Mouse (Mus musculus) heart, embryonic 13.5 days (tissue): Measurements from ENCODE around the gene Olfr1026. TPM values are rescaled to one million over a fixed set of nuclear protein-coding genes. Genes with fewer than 3 reads are reported as not detected.

Experiments
- ATAC-seq: fragments of 200-750 bp; cut with Nextera tagmentation; 2 replicates; pipeline ENCODE4 v1.8.0; 2017; ENCODE audit warnings: moderate TSS enrichment; ENCODE audit not compliant: insufficient number of reproducible peaks, low FRiP score, low TSS enrichment; ENCODE audit errors: extremely low read depth
- H3K27ac ChIP-seq: fragments of 300-500 bp; sonication (generic); replicated peaks from 2 replicates; pipeline ENCODE4 v1.5.1; 2015; ENCODE audit warnings: moderate library complexity, mild to moderate bottlenecking, inconsistent platforms
- H3K27me3 ChIP-seq: fragments of 300-500 bp; sonication (generic); replicated peaks from 2 replicates; pipeline ENCODE4 v1.6.1; 2015; ENCODE audit warnings: mild to moderate bottlenecking, inconsistent platforms
- H3K36me3 ChIP-seq: fragments of 300-500 bp; sonication (generic); 2 replicates; pipeline ENCODE4 v1.6.1; 2015; ENCODE audit warnings: mild to moderate bottlenecking, inconsistent platforms
- H3K4me1 ChIP-seq: fragments of 300-500 bp; sonication (generic); 2 replicates; pipeline ENCODE4 v1.6.1; 2015; ENCODE audit warnings: inconsistent platforms
- H3K4me2 ChIP-seq: fragments of 300-500 bp; sonication (generic); 2 replicates; pipeline ENCODE4 v1.6.1; 2015; ENCODE audit warnings: inconsistent platforms, mild to moderate bottlenecking, moderate library complexity
- H3K4me3 ChIP-seq: fragments of 300-500 bp; sonication (generic); 2 replicates; pipeline ENCODE4 v1.5.1; 2015; ENCODE audit warnings: moderate library complexity, mild to moderate bottlenecking, inconsistent platforms
- H3K9ac ChIP-seq: fragments of 300-500 bp; sonication (generic); 2 replicates; pipeline ENCODE4 v1.6.1; 2015; ENCODE audit warnings: inconsistent platforms, mild to moderate bottlenecking, moderate library complexity
- H3K9me3 ChIP-seq: fragments of 300-500 bp; sonication (generic); 2 replicates; pipeline ENCODE4 v1.6.1; 2016; ENCODE audit warnings: inconsistent platforms
- WGBS: fragments of 180-500 bp; shearing (Covaris S2); methylation state at CpG from one replicate; pipeline ENCODE4 v1.1.7; 2015; ENCODE audit warnings: mixed read lengths; 5-methylcytosine and 5-hydroxymethylcytosine counted together
- polyA plus RNA-seq: library from polyadenylated mRNA; unstranded; fragments of >200 nt; fragmentation: Nextera tagmentation; extraction: Ambion mirVana; gene quantifications from 2 replicates; pipeline ENCODE4 v1.2.1, GENCODE M21; 2015

Gene Olfr1026
- polyA plus RNA-seq: not detected in 2 replicates

DNA sequence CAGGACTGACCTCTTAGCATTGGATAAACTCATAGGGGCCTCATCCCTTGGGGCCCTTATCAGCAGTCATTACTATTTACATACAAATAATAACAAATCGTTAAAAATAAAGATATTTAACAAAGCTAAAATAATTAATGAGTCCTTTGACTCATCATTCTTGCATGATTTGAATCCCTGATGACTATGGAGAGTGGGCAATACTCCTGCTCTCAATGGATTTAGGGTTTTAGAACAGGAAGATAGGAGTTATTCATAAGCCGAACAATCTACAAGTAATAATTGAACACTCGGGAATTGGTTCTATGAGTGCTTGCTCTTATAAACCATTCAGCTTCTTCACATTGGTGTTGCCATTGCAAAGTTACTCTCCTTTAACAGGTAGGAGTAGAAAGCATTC, at the start of gene Olfr1026:
Gene Olfr1026, plus strand, starts transcription at position 301 of the 400 bp plus-strand sequence.
- Histone ChIP-seq H3K9me3 (no peaks in the 10 kb centered on the region), H3K4me1 (no peaks in the 10 kb centered on the region), H3K27me3 (no peaks in the 10 kb centered on the region), H3K9ac (no peak within 1 kb of the TSS), H3K36me3 (no peaks in the 10 kb centered on the region), H3K4me2 (no peak within 1 kb of the TSS), H3K27ac (no peak within 1 kb of the TSS), H3K4me3 (no peak within 1 kb of the TSS)
- ATAC-seq: no peak
- 69% methylated on average over 3 of the region's 3 CpGs for WGBS

DNA sequence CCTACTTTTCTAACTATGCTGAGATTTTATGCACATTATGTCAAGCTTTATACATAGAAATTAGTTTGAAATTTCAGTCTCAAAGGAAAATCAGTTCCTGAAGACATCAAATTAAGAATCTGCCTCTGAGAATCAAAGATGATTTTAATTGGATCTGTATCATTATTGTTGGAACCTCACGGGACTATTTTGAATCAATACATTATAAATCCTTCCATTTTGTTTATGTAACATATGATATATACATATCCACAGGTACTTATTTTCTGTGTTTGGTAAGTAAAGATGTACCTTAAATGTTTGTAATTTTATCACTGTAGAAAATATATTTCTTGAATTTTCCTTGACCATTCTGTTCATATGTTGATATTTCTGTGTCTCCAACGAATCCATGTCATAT, 36.0 kb upstream of the Olfr1026 start, which contains the start of gene Olfr1023:
Gene Olfr1023, plus strand, starts transcription at position 301 of the 400 bp plus-strand sequence.
- Histone ChIP-seq H3K9ac (no peak within 1 kb of the TSS), H3K36me3 (no peaks in the 10 kb centered on the region), H3K27me3 (no peaks in the 10 kb centered on the region), H3K9me3 (no peaks in the 10 kb centered on the region), H3K4me2 (no peak within 1 kb of the TSS), H3K27ac (no peak within 1 kb of the TSS), H3K4me3 (no peak within 1 kb of the TSS), H3K4me1 (no peaks in the 10 kb centered on the region)
- ATAC-seq: no peak
- 50% methylated on average over 2 of the region's 2 CpGs for WGBS

GRCm38 (mm10) chr2:85904952-85905351, 16.4 kb upstream of the Olfr1026 start, which contains the start of gene Olfr1024:
Gene Olfr1024, minus strand, starts transcription at chr2:85905052.
- Histone ChIP-seq H3K36me3 (no peaks in the 10 kb centered on the region), H3K9me3 (peaks cover 4% of the 10 kb centered on the region; the same call in 1 of the 2 replicates), H3K27ac (no peak within 1 kb of the TSS), H3K4me3 (no peak within 1 kb of the TSS), H3K27me3 (no peaks in the 10 kb centered on the region), H3K4me1 (no peaks in the 10 kb centered on the region), H3K9ac (no peak within 1 kb of the TSS), H3K4me2 (no peak within 1 kb of the TSS)
- WGBS: 77% methylated on average over 3 of the region's 3 CpGs
- no peak for ATAC-seq

GRCm38 (mm10) chr2:85913197-85913596, 8.2 kb upstream of the Olfr1026 start:
- H3K4me1 ChIP-seq: no peaks in the 10 kb centered on the region
- H3K27me3 ChIP-seq: no peaks in the 10 kb centered on the region
- H3K36me3 ChIP-seq: no peaks in the 10 kb centered on the region
- no peak overlapping the region for H3K27ac ChIP-seq
- ATAC-seq: no peak
- H3K4me2 ChIP-seq: no peak overlapping the region
- no peak overlapping the region for H3K4me3 ChIP-seq
- H3K9ac ChIP-seq: no peak overlapping the region
- no peaks in the 10 kb centered on the region for H3K9me3 ChIP-seq

DNA sequence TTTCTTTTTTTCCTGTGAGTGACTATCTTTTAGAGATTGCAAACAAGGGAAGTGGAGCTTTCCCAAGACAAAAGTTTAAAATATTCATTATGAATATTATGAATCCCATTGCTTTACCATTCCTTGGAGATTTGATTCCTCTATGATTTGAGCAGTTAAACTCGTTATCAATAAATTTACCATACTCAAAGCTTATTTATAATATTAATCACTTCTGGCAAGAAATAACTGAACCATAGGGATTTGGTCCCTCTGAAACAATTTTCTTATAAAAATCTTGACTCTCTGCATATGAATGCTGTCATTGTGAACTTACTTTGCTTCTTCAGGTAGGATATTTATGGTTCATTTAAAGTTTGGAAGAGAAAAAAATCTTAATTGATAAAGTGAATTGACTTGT, 6.5 kb upstream of the Olfr1026 start, which contains the start of gene Olfr1025-ps1:
Gene Olfr1025-ps1, plus strand, starts transcription at position 301 of the 400 bp plus-strand sequence.
- Histone ChIP-seq H3K4me3 (no peak within 1 kb of the TSS), H3K9ac (no peak within 1 kb of the TSS), H3K36me3 (no peaks in the 10 kb centered on the region), H3K27me3 (no peaks in the 10 kb centered on the region), H3K4me1 (no peaks in the 10 kb centered on the region), H3K9me3 (no peaks in the 10 kb centered on the region), H3K27ac (no peak within 1 kb of the TSS), H3K4me2 (no peak within 1 kb of the TSS)
- no peak for ATAC-seq
- WGBS: 50% methylated on average over 1 of the region's 1 CpGs

GRCm38 (mm10) chr2:85950137-85950536, 28.8 kb downstream of the Olfr1026 start, which contains the start of gene Olfr1028:
Gene Olfr1028, plus strand, starts transcription at chr2:85950437.
- no peaks in the 10 kb centered on the region for H3K27me3 ChIP-seq
- H3K9ac ChIP-seq: no peak within 1 kb of the TSS
- H3K4me3 ChIP-seq: no peak within 1 kb of the TSS
- H3K4me2 ChIP-seq: no peak within 1 kb of the TSS
- H3K9me3 ChIP-seq: no peaks in the 10 kb centered on the region
- no peaks in the 10 kb centered on the region for H3K4me1 ChIP-seq
- H3K27ac ChIP-seq: no peak within 1 kb of the TSS
- H3K36me3 ChIP-seq: no peaks in the 10 kb centered on the region
- no peak for ATAC-seq
- WGBS: 66% methylated on average over 1 of the region's 1 CpGs

DNA sequence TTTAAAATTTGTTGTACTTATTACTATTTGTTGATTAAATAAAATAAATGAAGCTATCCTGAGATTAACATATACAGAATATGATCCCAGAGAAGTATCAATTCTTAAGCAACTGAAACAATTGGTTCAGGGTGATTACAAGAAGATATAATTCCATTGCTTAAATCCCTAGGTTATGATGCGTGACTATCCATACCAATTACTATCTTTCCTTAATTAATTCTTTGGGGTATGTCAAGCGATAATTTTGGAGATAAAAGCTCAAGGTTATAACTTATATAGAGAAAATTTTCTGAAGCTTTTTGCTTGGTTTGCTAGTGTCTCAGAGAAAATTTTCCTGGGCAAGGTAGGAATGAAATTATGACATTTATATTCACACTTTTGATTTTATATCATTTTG, 52.2 kb downstream of the Olfr1026 start, which contains the start of gene Olfr1029:
Gene Olfr1029, plus strand, starts transcription at position 301 of the 400 bp plus-strand sequence.
- Histone ChIP-seq H3K27ac (no peak within 1 kb of the TSS), H3K9ac (no peak within 1 kb of the TSS), H3K4me3 (no peak within 1 kb of the TSS), H3K27me3 (no peaks in the 10 kb centered on the region), H3K4me1 (no peaks in the 10 kb centered on the region), H3K4me2 (no peak within 1 kb of the TSS), H3K9me3 (no peaks in the 10 kb centered on the region), H3K36me3 (no peaks in the 10 kb centered on the region)
- WGBS: 71% methylated on average over 2 of the region's 2 CpGs
- ATAC-seq: no peak

Other genes starting within 250 kb of the Olfr1026 start
- gene Olfr1006, start 242.8 kb upstream of the Olfr1026 start, polyA plus RNA-seq: not detected in 2 replicates
- gene Olfr1008, start 232.1 kb upstream of the Olfr1026 start, polyA plus RNA-seq: not detected in 2 replicates
- not detected in 2 replicates for gene Olfr1009, start 206.1 kb upstream of the Olfr1026 start, polyA plus RNA-seq
- gene Olfr1012, start 158.8 kb upstream of the Olfr1026 start, polyA plus RNA-seq: not detected in 2 replicates
- not detected in 2 replicates for gene Olfr1013, start 154.5 kb upstream of the Olfr1026 start, polyA plus RNA-seq
- gene Olfr1014, start 148.8 kb upstream of the Olfr1026 start, polyA plus RNA-seq: not detected in 2 replicates
- gene Olfr1015, start 139.5 kb upstream of the Olfr1026 start, polyA plus RNA-seq: not detected in 2 replicates
- gene Olfr1016, start 119.0 kb upstream of the Olfr1026 start, polyA plus RNA-seq: not detected in 2 replicates
- not detected in 2 replicates for gene Olfr1018, start 103.1 kb upstream of the Olfr1026 start, polyA plus RNA-seq
- gene Olfr1019, start 76.1 kb upstream of the Olfr1026 start, polyA plus RNA-seq: not detected in 2 replicates
- not detected in 2 replicates for gene Olfr1020, start 74.5 kb upstream of the Olfr1026 start, polyA plus RNA-seq
- gene Olfr1022, start 53.0 kb upstream of the Olfr1026 start, polyA plus RNA-seq: not detected in 2 replicates
- gene Olfr1023, start 35.9 kb upstream of the Olfr1026 start, polyA plus RNA-seq: not detected in 2 replicates
- not detected in 2 replicates for gene Olfr1024, start 16.5 kb upstream of the Olfr1026 start, polyA plus RNA-seq
- not detected in 2 replicates for gene Olfr1025-ps1, start 6.4 kb upstream of the Olfr1026 start, polyA plus RNA-seq
- not detected in 2 replicates for gene Olfr1028, start 28.9 kb downstream of the Olfr1026 start, polyA plus RNA-seq
- gene Olfr1029, start 52.3 kb downstream of the Olfr1026 start, polyA plus RNA-seq: not detected in 2 replicates
- not detected in 2 replicates for gene Olfr1030, start 57.7 kb downstream of the Olfr1026 start, polyA plus RNA-seq
- gene Olfr1031, start 68.7 kb downstream of the Olfr1026 start, polyA plus RNA-seq: not detected in 2 replicates
- not detected in 2 replicates for gene Olfr1032, start 84.0 kb downstream of the Olfr1026 start, polyA plus RNA-seq
- gene Olfr1033, start 99.1 kb downstream of the Olfr1026 start, polyA plus RNA-seq: 2.2 and 2.3 TPM in 2 replicates
- gene Olfr1034, start 124.3 kb downstream of the Olfr1026 start, polyA plus RNA-seq: 0.13 TPM in 1 of 2 replicates, not detected in the other
- not detected in 2 replicates for gene Olfr1036, start 152.4 kb downstream of the Olfr1026 start, polyA plus RNA-seq
- gene Olfr1037, start 165.8 kb downstream of the Olfr1026 start, polyA plus RNA-seq: not detected in 2 replicates
- not detected in 2 replicates for gene Olfr1039, start 214.4 kb downstream of the Olfr1026 start, polyA plus RNA-seq
- gene Olfr1040, start 225.2 kb downstream of the Olfr1026 start, polyA plus RNA-seq: not detected in 2 replicates
- not detected in 2 replicates for gene Olfr1042, start 240.3 kb downstream of the Olfr1026 start, polyA plus RNA-seq
- not detected in 2 replicates for gene Olfr1043, start 246.0 kb downstream of the Olfr1026 start, polyA plus RNA-seq